In genomic region chrX:101740335-101741063, GRCm38 (mm10) we compare ENCODE assay signal across 13 mouse cellular contexts. TPM values are rescaled to one million over a fixed set of nuclear protein-coding genes. Genes with fewer than 3 reads are reported as not detected.
DNase-seq lines count a peak whose midpoint lies in the region; ATAC-seq and TF ChIP-seq lines count a peak whose summit lies in the region.
"Had no signal": no experiment of that assay in that cellular context is flagged by ENCODE, and none has a peak within 500 bp of the region (broad histone marks: within the 10 kb centered on the region; RNA-seq: fewer than 3 reads in every experiment).

No protein-coding gene starts in this region.

- TF ChIP-seq CTCF in lung, postnatal 0 days (IDR thresholded peaks at IDR 0.05) = no peak

- H3K27me3 ChIP-seq in lung, postnatal 0 days (replicated peaks; ENCODE audit: insufficient read depth, low read length) = no peaks in the 10 kb centered on the region
- H3K27me3 ChIP-seq in hindbrain, embryonic 12.5 days = peaks cover 13% of the 10 kb centered on the region
- H3K27me3 ChIP-seq in midbrain, embryonic 13.5 days = peaks cover 44% of the 10 kb centered on the region; the same call in 1 of the 2 replicates

- no peak overlapping the region for H3K4me3 ChIP-seq in lung, postnatal 0 days (ENCODE audit: low read depth, low read length)
- H3K4me3 ChIP-seq in hindbrain, embryonic 12.5 days = no peak overlapping the region
- H3K4me3 ChIP-seq in midbrain, embryonic 13.5 days (replicated peaks) = no peak overlapping the region
- H3K4me3 ChIP-seq: myocyte had no signal

- no peak for TF ChIP-seq EP300 in lung, postnatal 0 days (IDR thresholded peaks at IDR 0.05)

- WGBS in lung, postnatal 0 days = 36% methylated on average over 6 of the region's 6 CpGs
- WGBS in hindbrain, embryonic 12.5 days = 49% methylated on average over 6 of the region's 6 CpGs
- WGBS in midbrain, embryonic 13.5 days = 30% methylated on average over 6 of the region's 6 CpGs

- no peak overlapping the region for H3K9ac ChIP-seq in lung, postnatal 0 days (replicated peaks; ENCODE audit: low read depth)
- H3K9ac ChIP-seq in hindbrain, embryonic 12.5 days = no peak overlapping the region
- H3K9ac ChIP-seq in midbrain, embryonic 13.5 days (replicated peaks) = no peak overlapping the region

- no peaks in the 10 kb centered on the region for H3K9me3 ChIP-seq in lung, postnatal 0 days (ENCODE audit: low read length)
- no peaks in the 10 kb centered on the region for H3K9me3 ChIP-seq in hindbrain, embryonic 12.5 days (replicated peaks)
- no peaks in the 10 kb centered on the region for H3K9me3 ChIP-seq in midbrain, embryonic 13.5 days

- intact Hi-C loops in heart, postnatal 25 days (cut with DNase I) = no loop called here
- intact Hi-C loops in heart, postnatal 14 days (cut with DNase I) = no loop called here

- H3K27ac ChIP-seq in lung, postnatal 0 days (ENCODE audit: low read length) = no peak overlapping the region
- no peak overlapping the region for H3K27ac ChIP-seq in hindbrain, embryonic 12.5 days
- H3K27ac ChIP-seq in midbrain, embryonic 13.5 days = peak overlapping the region; percentile 74

- DNase-seq in lung, postnatal 0 days (ENCODE audit: low spot score) = peak; percentile 42
- no peak for DNase-seq in lung, postnatal 10 days
- no peak for DNase-seq in heart, postnatal 25 days (ENCODE audit: low spot score)
- DNase-seq in heart, postnatal 14 days = no peak
- DNase-seq in cerebellum, adult 9-11 months = no peak
- DNase-seq: adrenal gland, postnatal 14 days; heart, postnatal 4 days had no signal

- no peaks in the 10 kb centered on the region for H3K36me3 ChIP-seq in lung, postnatal 0 days (ENCODE audit: insufficient read depth, low read length)
- no peaks in the 10 kb centered on the region for H3K36me3 ChIP-seq in hindbrain, embryonic 12.5 days
- H3K36me3 ChIP-seq in midbrain, embryonic 13.5 days = no peaks in the 10 kb centered on the region

- ATAC-seq in lung, postnatal 0 days = peak; percentile 58
- ATAC-seq in hindbrain, embryonic 12.5 days (ENCODE audit: low FRiP score) = peak; percentile 61; the same call in 1 of the 2 replicates
- ATAC-seq in midbrain, embryonic 13.5 days = peak; percentile 94
- ATAC-seq in megakaryocyte, adult 5-6 weeks (ENCODE audit: poor library complexity, severe bottlenecking) = no peak
- ATAC-seq: CD4-positive, CD25-positive, alpha-beta regulatory T cell, adult 4 months had no signal

- no peaks in the 10 kb centered on the region for H3K4me1 ChIP-seq in lung, postnatal 0 days (ENCODE audit: insufficient read depth, low read depth, low read length)
- H3K4me1 ChIP-seq in hindbrain, embryonic 12.5 days = no peaks in the 10 kb centered on the region
- H3K4me1 ChIP-seq in midbrain, embryonic 13.5 days (replicated peaks) = 0 out of 2 replicates have a peak, but pooled peaks cover 6% of the 10 kb centered on the region

- H3K4me2 ChIP-seq in lung, postnatal 0 days (replicated peaks; ENCODE audit: low read depth, low read length) = no peak overlapping the region
- H3K4me2 ChIP-seq in hindbrain, embryonic 12.5 days (replicated peaks) = no peak overlapping the region
- no peak overlapping the region for H3K4me2 ChIP-seq in midbrain, embryonic 13.5 days (replicated peaks)

RNA-seq across cellular contexts. Expression of gene Cxcr3, which starts 6.4 kb away (rescaled TPM):
- 0.50 and 0.54 TPM in 2 replicates for polyA plus RNA-seq in lung, postnatal 0 days (2015; fragmentation: Nextera tagmentation; extraction: Ambion mirVana)
- polyA plus RNA-seq in hindbrain, embryonic 12.5 days (2016; fragmentation: Nextera tagmentation; extraction: Ambion mirVana) = not detected in 2 replicates
- 0.17 and 0.22 TPM in 2 replicates for polyA plus RNA-seq in midbrain, embryonic 13.5 days (2015; fragmentation: Nextera tagmentation; extraction: Ambion mirVana)
- 3.4 and 4.4 TPM in 2 replicates for total RNA-seq in megakaryocyte, adult 5-6 weeks (2015)
- 4.1 TPM in 2 replicates for total RNA-seq in megakaryocyte, adult 5-6 weeks (2017)
- under 1 TPM in 1 of 2 experiments, not detected in 1; 0.25 TPM for total RNA-seq in heart, postnatal 25 days (2021)
- total RNA-seq in heart, postnatal 14 days (2021) = not detected
- polyA plus RNA-seq: limb, embryonic 11.5 days; myocyte had no signal

RNA-seq across cellular contexts. Expression of gene Gm4779, which starts 53.7 kb away (rescaled TPM):
- polyA plus RNA-seq in lung, postnatal 0 days (2015; fragmentation: Nextera tagmentation; extraction: Ambion mirVana) = not detected in 2 replicates
- polyA plus RNA-seq in hindbrain, embryonic 12.5 days (2016; fragmentation: Nextera tagmentation; extraction: Ambion mirVana) = 0.38 TPM in 1 of 2 replicates, not detected in the other
- polyA plus RNA-seq in midbrain, embryonic 13.5 days (2015; fragmentation: Nextera tagmentation; extraction: Ambion mirVana) = 0.08 TPM in 1 of 2 replicates, not detected in the other
- 0.71 TPM in 1 of 2 replicates, not detected in the other for total RNA-seq in megakaryocyte, adult 5-6 weeks (2015)
- not detected in 2 replicates for total RNA-seq in megakaryocyte, adult 5-6 weeks (2017)
- not detected for total RNA-seq in heart, postnatal 25 days (2021)
- not detected for total RNA-seq in heart, postnatal 14 days (2021)
- total RNA-seq: adrenal gland, postnatal 14 days; heart, postnatal 4 days had no signal
- polyA plus RNA-seq: limb, embryonic 11.5 days; myocyte had no signal

RNA-seq across cellular contexts. Expression of gene 8030474K03Rik, which starts 54.0 kb away (rescaled TPM):
- polyA plus RNA-seq in lung, postnatal 0 days (2015; fragmentation: Nextera tagmentation; extraction: Ambion mirVana) = 0.12 TPM in 1 of 2 replicates, not detected in the other
- 0.10 and 0.16 TPM in 2 replicates for polyA plus RNA-seq in hindbrain, embryonic 12.5 days (2016; fragmentation: Nextera tagmentation; extraction: Ambion mirVana)
- polyA plus RNA-seq in midbrain, embryonic 13.5 days (2015; fragmentation: Nextera tagmentation; extraction: Ambion mirVana) = not detected in 2 replicates
- total RNA-seq in megakaryocyte, adult 5-6 weeks (2015) = not detected in 2 replicates
- total RNA-seq in megakaryocyte, adult 5-6 weeks (2017) = 0.57 TPM in 1 of 2 replicates, not detected in the other
- not detected for total RNA-seq in heart, postnatal 25 days (2021)
- not detected for total RNA-seq in heart, postnatal 14 days (2021)
- total RNA-seq: heart, postnatal 4 days had no signal
- polyA plus RNA-seq: limb, embryonic 11.5 days; myocyte had no signal
